Mouse (Mus musculus): Measurements from ENCODE around the gene Lexm.

- TF ChIP-seq CTCF (IDR thresholded peaks at IDR 0.05; ENCODE audit: borderline replicate concordance, control insufficient read depth, extremely low read depth, insufficient read depth, low read length, poor library complexity) (no peak), POLR2A (IDR thresholded peaks at IDR 0.05; ENCODE audit: control insufficient read depth, extremely low read depth, insufficient read depth, low read length, poor library complexity) (no peak)
These were observed 56.7 kb downstream of the Lexm start for GRCm38 (mm10) chr4:106560213-106560845.
